Comparison of ENCODE assay signal across 7 mouse cellular contexts in genomic region chr4:133700905-133701368, GRCm38 (mm10). TPM values are rescaled to one million over a fixed set of nuclear protein-coding genes. Genes with fewer than 3 reads are reported as not detected.
DNase-seq lines count a peak whose midpoint lies in the region.

No protein-coding gene starts in this region.

- intact Hi-C loops in heart, postnatal 25 days (cut with DNase I): no loop called here
- intact Hi-C loops in left cerebral cortex, postnatal 36 days (cut with DNase I): no loop called here

- peak; percentile 53 for DNase-seq in urinary bladder, postnatal 14 days (ENCODE audit: low spot score)
- no peak for DNase-seq in urinary bladder, postnatal 10 days (ENCODE audit: low spot score)
- peak; percentile 39 to 52 for DNase-seq in frontal cortex, postnatal 10 days (ENCODE audit: low spot score in 2 of 2)
- peak; percentile 65 for DNase-seq in heart, postnatal 25 days (ENCODE audit: low spot score)
- DNase-seq in left cerebral cortex, postnatal 36 days (ENCODE audit: low spot score in 2 of 2): peak; percentile 44 to 52
- DNase-seq in right cerebral cortex, postnatal 25 days: peak; percentile 39
- no peak for DNase-seq in B cell, adult 2 months

RNA-seq across cellular contexts. Expression of gene Pigv, which starts 28.5 kb away (rescaled TPM):
- total RNA-seq in heart, postnatal 25 days (2021): 10 to 100 TPM; 10.6 to 11.2 TPM
- total RNA-seq in left cerebral cortex, postnatal 36 days (2021): 1 to 10 TPM; 8.3 to 9.6 TPM

RNA-seq across cellular contexts. Expression of gene Zdhhc18, which starts 51.0 kb away (rescaled TPM):
- 10 to 100 TPM; 18.7 to 20.1 TPM for total RNA-seq in heart, postnatal 25 days (2021)
- total RNA-seq in left cerebral cortex, postnatal 36 days (2021): 10 to 100 TPM; 37.6 to 40.6 TPM

RNA-seq across cellular contexts. Expression of gene Arid1a, which starts 55.6 kb away (rescaled TPM):
- 10 to 100 TPM; 35.4 to 42.2 TPM for total RNA-seq in heart, postnatal 25 days (2021)
- total RNA-seq in left cerebral cortex, postnatal 36 days (2021): 10 to 100 TPM; 76.5 to 96.1 TPM

Comparison
In these comparisons a context has a peak if more than half of its experiments do, and no peak if none do; other contexts are left out.
1. DNase-seq: peak in urinary bladder, postnatal 14 days (single experiment), frontal cortex, postnatal 10 days (2 of 2), heart, postnatal 25 days (single experiment), left cerebral cortex, postnatal 36 days (2 of 2) and right cerebral cortex, postnatal 25 days (single experiment); none in urinary bladder, postnatal 10 days (single experiment) and B cell, adult 2 months (0 of 2).